Mouse (Mus musculus) cerebellum, adult (tissue): ENCODE results near the gene Slc13a1.

Source experiments
- ATAC-seq: cut with Nextera tagmentation; 2 replicates; pipeline ENCODE4 v1.9.2; 2017; ENCODE audit warnings: mild to moderate bottlenecking, moderate library complexity, mixed read lengths; ENCODE audit not compliant: insufficient number of reproducible peaks, low FRiP score, low TSS enrichment

Slc13a1 gene

GRCm38 (mm10) chr6:24100705-24101104 lies 67.2 kb downstream of the Slc13a1 start:
- peak; percentile 62 for ATAC-seq

DNA sequence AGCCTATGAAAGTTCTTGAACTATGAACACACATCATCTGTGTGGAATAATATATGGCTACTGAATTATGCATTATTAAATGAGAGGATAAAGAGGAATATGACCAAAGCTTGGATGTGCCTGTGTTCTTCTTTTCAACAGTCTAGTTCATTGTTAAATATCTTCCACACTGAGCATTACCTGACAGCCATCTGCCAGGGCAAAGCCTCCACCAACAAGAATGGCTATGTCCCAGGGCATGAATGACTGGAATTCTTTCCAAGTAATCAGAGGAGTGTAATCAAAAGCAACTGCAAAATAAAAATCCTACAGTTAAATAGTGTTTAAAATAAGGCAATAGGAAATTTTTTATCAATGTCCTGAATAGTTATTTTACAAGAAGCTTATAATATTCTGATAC lies 70.5 kb downstream of the Slc13a1 start:
- ATAC-seq, result peak; percentile 81

DNA sequence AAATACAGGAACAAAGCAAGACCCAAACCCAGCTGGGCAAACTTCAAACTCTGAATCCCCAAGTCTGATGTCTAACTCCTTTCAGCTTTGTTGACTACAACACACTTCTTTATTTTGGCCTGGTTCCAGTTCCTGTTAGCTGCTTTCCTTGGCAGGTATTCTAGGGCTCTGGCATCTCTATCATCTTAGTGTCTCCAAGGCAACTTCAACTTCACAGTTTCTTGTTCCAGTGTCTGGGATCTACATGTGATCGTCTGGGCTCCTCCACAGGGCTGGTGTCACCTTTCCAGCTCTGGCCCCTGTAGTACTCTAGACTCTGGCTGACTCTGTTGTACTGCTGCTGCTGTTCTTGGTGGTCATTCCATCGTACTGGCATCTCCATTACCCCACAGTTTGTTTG lies 91.8 kb downstream of the Slc13a1 start:
- ATAC-seq, result no peak

DNA sequence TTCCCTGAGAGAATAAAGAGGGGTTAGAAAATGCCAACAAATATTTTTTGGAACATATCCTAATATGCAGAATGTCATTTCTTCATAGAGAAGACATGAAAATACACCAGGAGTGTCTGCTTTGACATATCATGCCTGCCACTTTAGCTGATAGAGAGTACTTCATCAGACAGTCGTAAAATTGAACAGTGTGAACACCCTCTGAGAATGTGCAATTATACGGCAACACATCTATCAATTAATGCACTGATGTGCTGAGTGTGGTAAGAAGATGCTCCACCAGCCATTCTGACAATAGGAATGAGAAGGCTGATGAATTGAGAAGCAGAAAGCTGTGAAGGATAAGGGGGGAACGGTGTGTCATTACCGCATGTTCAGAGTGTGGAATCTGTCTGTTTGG lies 95.1 kb downstream of the Slc13a1 start:
- no peak for ATAC-seq

DNA sequence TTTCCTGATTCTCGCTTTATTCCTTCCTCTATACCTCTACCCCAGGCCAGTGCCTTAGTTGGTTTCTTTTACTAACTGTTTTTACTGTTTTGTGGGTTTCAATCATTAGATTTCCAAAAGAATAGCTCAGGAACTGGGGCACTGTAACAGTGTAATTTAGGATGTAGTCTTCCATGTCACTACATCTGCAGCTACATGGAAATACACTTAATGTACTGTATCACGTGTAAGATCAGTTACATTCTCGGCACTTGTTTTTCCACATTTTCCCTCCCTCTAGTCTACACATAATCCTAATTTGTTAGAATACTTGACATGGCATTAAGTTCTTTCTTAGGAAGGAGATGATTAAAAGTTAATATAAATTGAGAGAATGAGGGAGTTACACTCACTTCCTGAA lies 108.1 kb downstream of the Slc13a1 start:
- no peak for ATAC-seq

DNA sequence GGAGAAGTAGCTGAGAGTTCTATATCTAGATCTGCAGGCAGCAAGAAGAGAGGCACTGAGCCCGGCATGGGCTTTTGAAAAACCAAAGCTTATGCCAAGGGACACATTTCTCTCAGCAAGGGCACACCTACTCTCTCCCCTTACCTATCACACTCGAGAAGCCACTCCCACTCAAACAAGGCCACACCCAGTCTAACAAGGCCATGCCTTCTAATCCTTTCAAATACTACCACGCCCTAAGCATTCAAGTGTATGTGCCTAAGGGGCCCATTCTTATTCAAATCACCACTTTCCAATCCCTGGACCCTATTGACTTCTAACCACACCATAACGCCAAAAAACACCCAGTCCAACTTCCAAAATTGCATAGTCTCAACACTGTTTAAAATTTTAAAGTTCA lies 112.8 kb downstream of the Slc13a1 start:
- ATAC-seq, result no peak

DNA sequence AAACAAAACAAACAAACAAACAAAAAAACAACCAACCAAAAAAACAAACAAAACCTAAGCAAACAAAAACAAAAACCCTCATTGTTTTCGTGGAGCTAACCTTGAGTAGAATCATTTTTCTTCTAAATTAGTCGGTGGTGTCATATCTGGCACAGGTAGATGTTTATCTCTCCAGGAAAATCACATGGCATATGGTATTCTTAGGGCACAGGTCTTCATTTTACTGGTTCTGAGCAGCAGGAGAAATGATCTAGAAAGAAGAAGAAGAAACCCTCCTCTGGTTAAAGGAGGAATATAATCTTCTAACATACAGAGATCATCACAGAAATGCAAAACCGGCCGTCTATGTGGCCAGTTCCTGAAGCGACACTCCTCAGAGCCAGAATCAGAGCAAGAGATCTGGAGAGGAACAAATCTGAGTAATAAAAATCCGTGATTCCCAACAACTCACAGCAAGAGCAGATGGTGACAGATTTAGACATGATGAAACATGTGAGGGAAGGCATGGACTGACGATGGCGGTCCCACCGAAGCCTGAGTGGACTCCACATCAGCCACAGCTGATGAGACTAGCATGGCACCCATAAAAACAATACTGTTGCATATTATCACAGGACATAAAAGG lies 113.7 kb downstream of the Slc13a1 start:
- ATAC-seq, result peak; percentile 93

DNA sequence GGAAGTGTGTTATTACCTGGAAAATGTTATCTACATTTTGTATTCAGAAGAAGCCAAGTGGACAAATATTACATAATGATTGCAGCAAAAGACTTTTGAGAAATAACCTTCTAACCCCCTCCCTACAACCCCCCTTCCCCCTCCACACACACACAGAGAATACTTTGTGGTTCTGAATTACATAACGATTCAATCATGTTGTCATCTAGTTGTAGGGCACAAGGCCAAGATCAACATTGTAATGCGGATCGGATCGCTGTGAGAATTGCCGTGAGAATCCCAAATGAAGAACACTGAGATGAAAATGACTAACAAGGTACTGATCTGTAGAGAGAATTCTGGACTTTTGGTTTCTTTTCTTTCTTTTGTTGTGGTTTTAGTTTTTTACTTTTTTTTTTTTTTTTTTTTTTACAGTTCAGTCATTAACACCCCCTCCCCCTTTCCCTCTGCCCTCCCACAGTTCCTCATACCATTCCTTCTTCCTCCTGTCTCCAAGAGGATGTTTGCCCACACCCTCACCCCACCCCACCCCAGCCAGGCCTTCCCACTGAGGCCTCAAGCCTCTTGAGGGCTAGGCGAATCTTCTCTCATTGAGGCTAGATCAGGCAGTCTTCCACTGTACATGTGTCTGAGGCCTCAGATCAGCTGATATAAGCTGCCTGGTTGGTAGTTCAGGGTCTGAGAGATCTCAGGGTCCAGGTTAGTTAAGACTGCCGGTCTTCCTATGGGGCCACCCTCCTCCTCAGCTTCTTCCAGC lies 120.7 kb downstream of the Slc13a1 start:
- no peak for ATAC-seq

- no peak for ATAC-seq
Observed at GRCm38 (mm10) chr6:24043496-24043895, 124.4 kb downstream of the Slc13a1 start.
